Mouse (Mus musculus): ENCODE measurements around the gene 1700001K19Rik. TPM values are rescaled to one million over a fixed set of nuclear protein-coding genes. Genes with fewer than 3 reads are reported as not detected.
"Not testable (repeated sequence)": the region's sequence is repeated elsewhere in the genome, so short reads cannot be mapped to it uniquely, and the experiment has no call there.

1700001K19Rik gene
- total and polyA plus RNA-seq, 2 experiments from 2014 or later = not detected

GRCm38 (mm10) chr12:110703008-110703471, 20.6 kb upstream of the 1700001K19Rik start:
- DNase-seq (ENCODE audit: low spot score) = peak; percentile 93
- Histone ChIP-seq H3K4me1 (ENCODE audit: insufficient read depth, low read length) (no peaks in the 10 kb centered on the region), H3K27ac (ENCODE audit: low read depth, low read length) (no peak overlapping the region), H3K36me3 (ENCODE audit: insufficient read depth, low read length) (no peaks in the 10 kb centered on the region), H3K27me3 (ENCODE audit: insufficient read depth, low read length) (no peaks in the 10 kb centered on the region), H3K4me2 (ENCODE audit: low read depth, low read length, poor library complexity, severe bottlenecking) (no peak overlapping the region), H3K9me3 (ENCODE audit: low read length) (no peaks in the 10 kb centered on the region), H3K9ac (replicated peaks; ENCODE audit: low read length, poor library complexity, severe bottlenecking) (no peak overlapping the region), H3K4me3 (ENCODE audit: low read depth, low read length) (no peak overlapping the region)
- 0 out of 2 replicates have a peak, but pooled peaks have one; percentile 52 for ATAC-seq (ENCODE audit: low FRiP score)
- TF ChIP-seq CTCF (IDR thresholded peaks at IDR 0.05) = peak; percentile 95
- WGBS = 33% methylated on average over 8 of the region's 8 CpGs

GRCm38 (mm10) chr12:110702556-110702955, 20.1 kb upstream of the 1700001K19Rik start, which contains the start of gene Hsp90aa1:
TSS of gene Hsp90aa1 (minus strand) at chr12:110702728.
- Histone ChIP-seq H3K27ac (ENCODE audit: low read depth, low read length) (no peak within 1 kb of the TSS; the same call in 1 of the 2 replicates), H3K4me2 (ENCODE audit: low read depth, low read length, poor library complexity, severe bottlenecking) (no peak within 1 kb of the TSS), H3K9ac (replicated peaks; ENCODE audit: low read length, poor library complexity, severe bottlenecking) (no peak within 1 kb of the TSS), H3K4me3 (ENCODE audit: low read depth, low read length) (no peak within 1 kb of the TSS), H3K27me3 (ENCODE audit: insufficient read depth, low read length) (no peaks in the 10 kb centered on the region), H3K36me3 (ENCODE audit: insufficient read depth, low read length) (no peaks in the 10 kb centered on the region), H3K9me3 (ENCODE audit: low read length) (no peaks in the 10 kb centered on the region), H3K4me1 (ENCODE audit: insufficient read depth, low read length) (no peaks in the 10 kb centered on the region)
- no peak for ATAC-seq (ENCODE audit: low FRiP score)
- no peak for DNase-seq (ENCODE audit: low spot score)
- WGBS = 54% methylated on average over 4 of the region's 4 CpGs
- no peak for TF ChIP-seq CTCF (IDR thresholded peaks at IDR 0.05)

- not testable (repeated sequence) for H3K4me1 ChIP-seq (ENCODE audit: insufficient read depth, low read length); H3K4me2 ChIP-seq (ENCODE audit: low read depth, low read length, poor library complexity, severe bottlenecking); H3K27ac ChIP-seq (ENCODE audit: low read depth, low read length); H3K36me3 ChIP-seq (ENCODE audit: insufficient read depth, low read length); H3K27me3 ChIP-seq (ENCODE audit: insufficient read depth, low read length); H3K9ac ChIP-seq (replicated peaks; ENCODE audit: low read length, poor library complexity, severe bottlenecking); DNase-seq (ENCODE audit: low spot score); H3K4me3 ChIP-seq (ENCODE audit: low read depth, low read length); H3K9me3 ChIP-seq (ENCODE audit: low read length); ATAC-seq (ENCODE audit: low FRiP score)
- WGBS = 36% methylated on average over 2 of the region's 3 CpGs
Observed at GRCm38 (mm10) chr12:110701363-110701762, 18.9 kb upstream of the 1700001K19Rik start.

GRCm38 (mm10) chr12:110700730-110701129, 18.3 kb upstream of the 1700001K19Rik start:
- no peaks in the 10 kb centered on the region for H3K27me3 ChIP-seq (ENCODE audit: insufficient read depth, low read length)
- no peak overlapping the region for H3K4me3 ChIP-seq (ENCODE audit: low read depth, low read length)
- ATAC-seq (ENCODE audit: low FRiP score) (no peak), DNase-seq (ENCODE audit: low spot score) (no peak)
- no peak overlapping the region for H3K4me2 ChIP-seq (ENCODE audit: low read depth, low read length, poor library complexity, severe bottlenecking)
- H3K4me1 ChIP-seq (ENCODE audit: insufficient read depth, low read length) = no peaks in the 10 kb centered on the region; the same call in 1 of the 2 replicates
- TF ChIP-seq CTCF (IDR thresholded peaks at IDR 0.05) = no peak
- no peaks in the 10 kb centered on the region for H3K36me3 ChIP-seq (ENCODE audit: insufficient read depth, low read length)
- 64% methylated on average over 2 of the region's 2 CpGs for WGBS
- H3K27ac ChIP-seq (ENCODE audit: low read depth, low read length) = no peak overlapping the region
- no peaks in the 10 kb centered on the region for H3K9me3 ChIP-seq (ENCODE audit: low read length)
- no peak overlapping the region for H3K9ac ChIP-seq (replicated peaks; ENCODE audit: low read length, poor library complexity, severe bottlenecking)

- WGBS = 52% methylated on average over 2 of the region's 2 CpGs
- no peak for ATAC-seq (ENCODE audit: low FRiP score)
Observed at GRCm38 (mm10) chr12:110699171-110699547, 16.7 kb upstream of the 1700001K19Rik start.

GRCm38 (mm10) chr12:110698523-110699170, 16.2 kb upstream of the 1700001K19Rik start:
- Histone ChIP-seq H3K27me3 (ENCODE audit: insufficient read depth, low read length) (no peaks in the 10 kb centered on the region), H3K4me2 (ENCODE audit: low read depth, low read length, poor library complexity, severe bottlenecking) (no peak overlapping the region), H3K36me3 (ENCODE audit: insufficient read depth, low read length) (0 out of 2 replicates have a peak, but pooled peaks cover 5% of the 10 kb centered on the region), H3K4me1 (ENCODE audit: insufficient read depth, low read length) (no peaks in the 10 kb centered on the region; the same call in 1 of the 2 replicates), H3K4me3 (ENCODE audit: low read depth, low read length) (no peak overlapping the region), H3K9me3 (ENCODE audit: low read length) (no peaks in the 10 kb centered on the region), H3K9ac (replicated peaks; ENCODE audit: low read length, poor library complexity, severe bottlenecking) (no peak overlapping the region), H3K27ac (ENCODE audit: low read depth, low read length) (no peak overlapping the region)
- ATAC-seq (ENCODE audit: low FRiP score) (no peak), DNase-seq (ENCODE audit: low spot score) (no peak)
- 47% methylated on average over 15 of the region's 15 CpGs for WGBS
- no peak for TF ChIP-seq CTCF (IDR thresholded peaks at IDR 0.05)

More at GRCm38 (mm10) chr12:110699171-110699547, 16.7 kb upstream of the 1700001K19Rik start:
- no peaks in the 10 kb centered on the region for H3K27me3 ChIP-seq (ENCODE audit: insufficient read depth, low read length)
- no peaks in the 10 kb centered on the region for H3K9me3 ChIP-seq (ENCODE audit: low read length)
- no peaks in the 10 kb centered on the region; the same call in 1 of the 2 replicates for H3K4me1 ChIP-seq (ENCODE audit: insufficient read depth, low read length)
- H3K4me3 ChIP-seq (ENCODE audit: low read depth, low read length) = no peak overlapping the region
- no peak for DNase-seq (ENCODE audit: low spot score)
- TF ChIP-seq CTCF (IDR thresholded peaks at IDR 0.05) = no peak
- H3K36me3 ChIP-seq (ENCODE audit: insufficient read depth, low read length) = 0 out of 2 replicates have a peak, but pooled peaks cover 5% of the 10 kb centered on the region
- H3K27ac ChIP-seq (ENCODE audit: low read depth, low read length) = no peak overlapping the region
- H3K4me2 ChIP-seq (ENCODE audit: low read depth, low read length, poor library complexity, severe bottlenecking) = no peak overlapping the region
- no peak overlapping the region for H3K9ac ChIP-seq (replicated peaks; ENCODE audit: low read length, poor library complexity, severe bottlenecking)

All from midbrain, postnatal 0 days (tissue).